Mouse (Mus musculus): Measurements from ENCODE around the gene Tmem135.

The Tmem135 gene

GRCm38 (mm10) chr7:89404081-89404733, at the start of gene Tmem135, which contains the start of gene Fzd4:
Gene Tmem135, minus strand, starts transcription at chr7:89404222.
Gene Fzd4, plus strand, starts transcription at chr7:89404355.
- DNase-seq (ENCODE audit: low read depth, low spot score) = peak; percentile 99

DNA sequence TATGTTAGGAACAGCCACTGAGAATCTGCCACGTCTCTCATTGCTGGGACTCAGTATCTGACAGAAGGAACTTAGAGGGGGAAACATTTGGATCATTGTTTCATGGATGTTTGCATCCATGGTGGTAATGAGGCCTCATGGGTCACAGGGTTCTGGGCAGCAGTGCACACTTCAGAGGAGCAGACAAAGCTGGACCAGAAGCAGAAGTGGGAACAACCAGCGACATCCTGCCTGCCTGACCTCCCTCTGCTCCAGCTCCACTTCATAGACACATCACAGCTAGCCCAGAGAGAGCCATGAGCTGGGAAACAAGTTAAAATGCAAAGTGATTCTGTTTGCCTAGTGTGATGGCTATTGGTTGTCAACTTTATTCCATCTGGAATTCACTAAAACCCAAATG, 46.3 kb upstream of the Tmem135 start:
- DNase-seq (ENCODE audit: low read depth, low spot score) = no peak

- DNase-seq (ENCODE audit: low read depth, low spot score) = no peak
Observed at GRCm38 (mm10) chr7:89445137-89445536, 41.1 kb upstream of the Tmem135 start.

DNA sequence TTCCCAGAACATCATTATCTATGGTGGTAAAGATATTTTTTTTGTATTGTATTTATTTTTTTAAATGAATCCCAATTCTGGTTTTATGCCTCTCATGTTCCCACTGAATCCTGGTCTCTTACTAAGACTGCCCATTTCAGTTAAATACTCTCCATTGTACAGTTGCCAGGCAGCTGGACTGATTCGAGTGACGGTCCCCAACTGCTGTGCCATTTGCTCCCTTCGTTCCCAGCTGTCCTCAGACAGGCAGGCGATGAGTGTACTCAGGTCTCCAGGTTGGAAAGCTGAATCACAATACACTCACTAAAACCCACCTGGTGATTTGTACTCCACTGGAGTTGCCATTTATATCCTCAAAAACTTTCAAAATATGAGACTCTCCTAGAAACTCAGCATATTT, 38.2 kb upstream of the Tmem135 start:
- DNase-seq (ENCODE audit: low read depth, low spot score) = no peak

GRCm38 (mm10) chr7:89441291-89441690, 37.3 kb upstream of the Tmem135 start:
- DNase-seq (ENCODE audit: low read depth, low spot score) = no peak

- peak; percentile 56 for DNase-seq (ENCODE audit: low read depth, low spot score)
Observed at GRCm38 (mm10) chr7:89437589-89437988, 33.6 kb upstream of the Tmem135 start.

DNA sequence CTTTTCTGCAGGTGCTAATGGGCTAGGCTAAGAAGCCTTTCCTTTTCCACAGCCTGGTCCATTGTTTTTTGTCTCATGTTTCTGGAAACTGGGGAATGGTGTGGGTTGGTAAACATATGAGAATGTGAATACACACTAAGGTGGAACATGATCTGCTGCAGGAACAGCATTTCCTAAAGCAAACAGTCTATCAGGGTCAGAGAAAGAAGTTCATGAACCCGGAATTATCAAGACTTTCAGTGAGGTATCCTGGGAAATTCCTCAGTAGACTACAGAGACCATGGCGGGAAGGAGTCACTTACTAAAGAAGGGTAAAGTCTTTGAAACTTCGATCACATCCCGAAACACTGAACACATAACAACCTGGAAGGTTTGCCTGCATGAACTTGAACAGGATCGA, 32.4 kb upstream of the Tmem135 start:
- no peak for DNase-seq (ENCODE audit: low read depth, low spot score)

DNA sequence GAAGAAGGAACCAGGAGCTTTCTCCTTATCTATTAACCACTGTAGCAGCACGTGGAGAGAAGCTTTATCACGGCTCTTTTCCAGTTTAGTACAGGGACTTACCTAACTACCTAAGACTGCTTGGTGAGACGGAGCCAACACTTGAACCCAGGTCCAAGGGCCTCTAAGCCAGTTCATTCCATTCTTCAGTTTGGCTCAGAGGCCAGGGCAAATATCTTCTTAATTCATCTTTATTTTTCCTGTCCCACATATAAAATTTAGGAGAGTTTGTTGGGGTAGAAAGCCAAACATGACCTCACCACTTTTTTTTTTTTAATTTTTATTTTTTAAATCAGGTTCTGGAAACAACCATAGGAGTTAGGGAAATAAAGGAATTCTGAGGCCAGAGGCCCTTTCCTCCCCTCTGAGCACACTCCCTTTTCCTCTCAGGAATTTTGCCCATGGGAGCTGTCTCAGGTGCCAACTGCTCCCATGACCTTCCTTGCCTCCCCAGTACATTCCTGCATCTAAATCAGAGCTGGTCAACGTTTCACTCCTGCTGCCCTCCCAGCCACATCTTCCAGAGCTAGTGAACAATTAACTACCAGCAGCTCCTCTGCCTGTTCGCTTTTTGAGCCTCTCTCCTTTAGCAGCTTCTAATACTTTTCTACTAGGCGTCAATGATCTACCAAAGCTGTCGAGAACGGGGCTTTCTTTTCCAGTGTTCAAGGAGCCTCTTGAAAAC, 30.0 kb upstream of the Tmem135 start:
- DNase-seq (ENCODE audit: low read depth, low spot score) = peak; percentile 49

DNA sequence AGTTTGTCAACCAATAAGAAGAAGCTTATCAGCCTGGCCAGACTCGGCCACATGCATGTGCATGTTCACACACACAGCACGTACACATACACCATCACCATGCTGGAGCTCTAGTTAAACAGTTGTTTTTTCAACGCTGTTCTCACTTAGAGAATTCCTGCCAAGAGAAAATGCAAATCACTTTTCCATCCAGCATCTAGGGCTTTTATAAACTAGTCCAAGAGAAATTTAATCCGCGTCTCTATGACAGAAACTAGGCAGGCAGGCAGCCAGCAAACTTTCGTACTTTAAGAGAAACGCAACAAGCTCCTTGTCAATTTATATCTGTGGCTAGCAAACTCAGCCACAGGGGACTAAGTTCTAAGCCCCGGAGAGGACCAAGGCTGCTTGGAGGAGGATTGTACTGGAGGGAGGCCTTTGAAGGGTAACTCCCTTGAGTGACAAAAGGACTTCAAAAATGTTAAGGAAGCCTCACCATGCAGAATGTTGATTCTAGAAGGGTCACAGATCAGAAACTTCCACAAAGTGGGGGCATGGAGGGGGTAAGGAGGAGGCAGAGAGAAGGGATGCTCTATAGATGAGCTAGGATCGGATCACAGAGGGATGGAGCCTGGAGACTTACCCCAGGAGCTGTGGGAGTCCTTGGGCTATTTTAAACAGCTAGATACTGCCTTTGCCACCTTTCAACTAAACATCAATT, 29.3 kb upstream of the Tmem135 start:
- no peak for DNase-seq (ENCODE audit: low read depth, low spot score)

DNA sequence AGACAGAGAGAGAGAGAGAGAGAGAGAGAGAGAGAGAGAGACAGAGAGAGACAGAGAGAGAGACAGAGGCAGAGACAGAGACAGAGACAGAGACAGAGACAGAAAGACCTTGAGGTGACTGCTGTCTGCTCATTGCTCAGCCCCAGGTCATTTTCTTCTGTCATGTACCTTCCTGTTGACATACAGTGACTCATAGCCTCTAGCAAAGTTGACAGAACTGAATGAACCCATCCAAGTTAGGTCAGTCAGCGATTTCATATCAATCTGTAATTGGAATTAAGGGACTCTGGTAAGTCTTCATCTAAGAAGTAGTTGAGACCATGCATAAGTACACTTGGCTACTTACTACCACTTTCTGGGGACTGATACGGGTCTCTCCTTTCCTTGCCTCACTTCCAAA, 27.2 kb upstream of the Tmem135 start:
- DNase-seq (ENCODE audit: low read depth, low spot score) = no peak

DNA sequence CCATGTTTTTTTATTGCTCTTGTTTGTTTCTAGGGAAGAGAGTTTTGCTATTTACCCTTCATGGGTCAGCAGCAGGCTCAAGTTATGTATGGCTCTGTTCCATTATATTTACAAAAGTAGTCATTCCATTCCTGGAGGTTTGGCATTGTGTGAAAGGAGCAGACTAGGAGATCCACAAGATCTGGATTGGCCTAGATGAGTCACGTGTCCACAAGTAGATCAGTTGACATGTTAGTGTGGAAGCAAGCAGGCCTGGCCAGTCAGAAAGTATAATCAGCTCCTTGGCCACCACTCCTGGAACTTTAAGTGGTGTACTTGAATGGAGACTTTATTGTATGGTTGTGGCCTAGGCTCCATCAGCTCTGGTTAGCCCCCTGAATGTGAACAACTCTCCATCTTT, 25.3 kb upstream of the Tmem135 start:
- DNase-seq (ENCODE audit: low read depth, low spot score) = no peak

DNA sequence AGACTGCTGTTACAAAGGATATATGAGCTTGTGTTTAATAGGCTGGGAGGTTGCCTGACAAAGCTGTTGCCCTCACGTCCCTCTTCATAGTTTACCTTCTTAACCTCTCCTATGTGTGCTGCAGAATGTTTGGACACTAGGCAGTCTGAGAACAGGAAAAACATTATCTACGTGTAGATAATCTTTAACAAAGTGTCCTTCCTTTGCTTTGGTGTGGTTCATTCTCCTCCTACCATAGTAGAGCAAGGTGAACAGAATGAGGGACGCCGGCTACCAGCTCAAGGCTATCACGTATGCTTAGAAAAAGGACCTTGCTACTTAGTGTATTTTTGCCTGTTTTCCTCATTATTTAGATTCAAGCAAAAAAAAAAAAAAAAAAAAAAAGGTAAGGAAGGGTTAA, 24.8 kb upstream of the Tmem135 start:
- DNase-seq (ENCODE audit: low read depth, low spot score) = no peak

GRCm38 (mm10) chr7:89427101-89427500, 23.1 kb upstream of the Tmem135 start:
- DNase-seq (ENCODE audit: low read depth, low spot score) = no peak

DNA sequence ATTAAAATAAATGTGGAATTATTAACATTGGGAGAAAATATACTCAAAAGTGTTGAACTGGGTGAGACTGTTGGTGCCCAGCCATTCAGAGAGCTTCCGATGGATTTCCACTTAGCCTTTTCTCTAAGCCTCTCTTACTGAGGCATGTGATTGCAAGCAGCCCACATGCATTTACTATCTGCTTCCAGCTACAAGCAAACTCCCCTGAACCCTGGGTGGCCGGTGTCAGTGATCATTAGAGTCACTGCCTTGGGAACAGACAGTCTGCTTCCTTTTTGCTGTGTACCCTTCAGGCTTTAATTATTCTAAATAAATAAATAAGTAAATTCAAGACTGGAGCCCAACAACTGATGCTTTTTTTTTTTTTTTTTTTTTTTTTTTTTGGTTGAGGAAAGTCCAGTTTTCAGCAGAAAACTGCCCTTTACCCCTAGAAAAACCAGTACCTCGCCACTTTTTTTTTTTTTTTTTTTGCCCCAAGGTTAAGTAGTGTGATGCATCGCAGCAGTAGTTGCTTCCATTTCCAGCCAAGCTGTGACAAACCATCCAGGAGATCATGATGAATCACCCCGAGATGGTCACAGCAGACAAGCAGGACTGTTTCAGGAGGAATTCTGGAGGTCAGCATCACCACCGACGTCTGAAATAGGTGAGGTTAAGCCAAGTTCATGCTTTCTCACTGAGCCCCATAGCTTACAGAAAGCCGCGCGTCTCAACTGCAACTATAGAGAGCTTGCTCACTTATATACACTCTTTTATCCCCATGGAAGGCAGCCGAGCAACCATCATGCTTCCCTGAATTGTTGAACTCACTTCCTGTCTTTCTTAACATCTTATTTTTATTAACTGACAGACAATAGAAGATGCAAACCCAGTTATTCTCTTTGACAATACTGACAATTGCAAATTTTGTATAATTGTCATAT, 22.0 kb upstream of the Tmem135 start:
- no peak for DNase-seq (ENCODE audit: low read depth, low spot score)

DNA sequence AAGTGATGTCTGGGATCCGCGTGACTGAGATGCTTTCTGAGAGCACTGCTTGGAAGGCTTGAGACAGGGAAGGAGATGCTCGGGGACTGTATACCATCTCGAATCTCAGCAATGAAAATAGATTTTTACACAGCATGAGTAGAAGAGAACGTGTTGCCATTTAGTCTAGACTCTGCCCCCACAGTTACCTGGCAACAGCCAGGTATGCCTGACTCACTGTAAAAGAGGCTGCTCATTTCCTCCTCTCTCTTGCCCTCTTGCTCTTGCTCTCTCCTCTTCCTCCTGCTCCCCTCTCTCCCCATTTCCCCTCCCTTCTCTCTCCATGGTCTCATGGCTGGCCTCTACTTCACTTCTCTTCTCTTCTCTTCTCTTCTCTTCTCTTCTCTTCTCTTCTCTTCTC, 20.6 kb upstream of the Tmem135 start:
- no peak for DNase-seq (ENCODE audit: low read depth, low spot score)

- DNase-seq (ENCODE audit: low read depth, low spot score) = no peak
Observed at GRCm38 (mm10) chr7:89423688-89424255, 19.8 kb upstream of the Tmem135 start.

DNA sequence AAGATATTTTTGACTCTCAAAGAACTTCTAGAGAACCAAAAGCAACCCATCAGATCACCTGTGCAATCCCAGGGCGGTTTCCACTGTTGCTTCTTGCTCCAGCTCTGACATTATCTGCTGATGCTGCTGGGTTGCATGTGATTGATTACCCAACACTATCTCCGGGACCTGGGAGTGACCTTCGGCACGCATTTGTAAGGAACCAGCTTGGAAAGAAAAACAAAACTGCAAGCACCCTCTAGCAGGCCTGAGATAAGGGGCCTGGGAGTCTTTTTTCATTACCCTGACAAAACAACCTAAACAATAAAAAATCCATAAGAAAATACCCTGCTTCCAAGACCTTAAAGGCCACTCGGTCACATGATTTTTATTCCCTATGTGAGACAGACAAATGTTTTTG, 19.2 kb upstream of the Tmem135 start:
- peak; percentile 20 for DNase-seq (ENCODE audit: low read depth, low spot score)

DNA sequence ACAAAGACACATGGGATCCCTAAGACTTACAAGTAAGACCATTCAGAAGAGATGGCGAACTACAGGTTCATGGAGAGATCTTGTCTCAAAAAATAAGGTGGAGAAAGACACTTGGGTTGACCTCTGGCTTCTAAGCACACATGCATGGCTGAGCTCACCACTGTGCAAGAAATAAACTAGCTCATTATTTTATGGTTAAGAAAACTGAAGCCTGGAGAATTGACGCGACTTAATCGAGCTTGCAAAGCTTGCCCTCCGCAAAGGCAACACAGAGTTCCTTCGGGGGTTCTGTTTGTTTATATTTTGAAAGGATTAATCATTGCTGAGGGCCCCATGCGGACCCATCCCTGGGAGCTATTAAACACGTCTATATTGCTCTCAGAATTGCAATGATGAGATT, 18.6 kb upstream of the Tmem135 start:
- DNase-seq (ENCODE audit: low read depth, low spot score) = no peak

GRCm38 (mm10) chr7:89421294-89421693, 17.3 kb upstream of the Tmem135 start:
- DNase-seq (ENCODE audit: low read depth, low spot score) = no peak

DNA sequence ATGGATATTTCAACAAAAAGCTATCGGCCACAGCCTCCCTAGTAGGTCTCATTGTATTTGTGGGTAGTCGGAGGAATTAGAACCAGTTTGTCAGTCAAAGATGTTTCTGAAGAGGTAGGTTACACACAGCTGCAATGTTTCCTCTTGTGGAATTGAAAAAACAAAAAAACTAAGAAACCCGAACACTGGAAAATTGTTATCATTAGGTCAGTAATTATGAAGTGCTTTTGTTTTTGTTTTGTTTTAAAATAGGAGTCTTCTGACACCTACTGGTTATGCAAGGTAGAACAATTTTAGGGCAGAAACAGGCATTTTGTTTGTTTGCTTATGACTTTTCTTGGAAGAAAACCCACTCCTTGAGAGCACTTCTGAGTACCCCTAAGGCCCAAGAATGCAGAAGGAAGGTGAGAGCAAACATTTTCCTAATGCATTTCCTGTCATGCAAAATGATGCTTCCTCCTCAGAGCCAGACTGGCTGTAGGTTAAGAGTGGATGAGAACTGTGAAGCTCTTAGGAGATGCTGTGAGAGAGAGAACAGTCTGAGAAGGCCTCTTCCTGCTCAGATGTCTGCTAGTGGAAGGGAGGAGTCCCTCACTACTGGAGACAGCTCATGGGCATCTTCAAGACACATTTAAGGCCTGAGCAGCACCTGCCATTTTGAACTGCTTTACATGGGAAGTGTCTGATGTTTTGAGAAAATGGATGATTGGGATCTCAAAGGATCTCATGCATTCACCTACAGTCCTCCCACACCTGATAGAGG, 15.1 kb upstream of the Tmem135 start:
- DNase-seq (ENCODE audit: low read depth, low spot score) = no peak
